ENCODE assay signal across 8 mouse cellular contexts in genomic region chr8:117256292-117256938, GRCm38 (mm10). TPM values are rescaled to one million over a fixed set of nuclear protein-coding genes. Genes with fewer than 3 reads are reported as not detected.
DNase-seq lines count a peak whose midpoint lies in the region; TF ChIP-seq lines count a peak whose summit lies in the region.

No protein-coding gene starts in this region.

- peak; percentile 46; the same call in 1 of the 2 replicates for TF ChIP-seq POLR2A in cortical plate, adult 2 months (IDR thresholded peaks at IDR 0.05; ENCODE audit: extremely low read depth, insufficient read depth, low read length)

- no peaks in the 10 kb centered on the region for H3K9me3 ChIP-seq in megakaryocyte, embryonic 14.5 days

- peak overlapping the region; percentile 99 for H3K4me3 ChIP-seq in cortical plate, adult 2 months (ENCODE audit: insufficient read depth, low read length)
- H3K4me3 ChIP-seq in megakaryocyte, embryonic 14.5 days (replicated peaks): peak overlapping the region; percentile 100

- peaks cover 4% of the 10 kb centered on the region for H3K4me1 ChIP-seq in cortical plate, adult 2 months (ENCODE audit: control insufficient read depth, insufficient read depth, low read length)
- H3K4me1 ChIP-seq in megakaryocyte, embryonic 14.5 days: peaks cover 77% of the 10 kb centered on the region

- peak; percentile 87 for DNase-seq in adipocyte (ENCODE audit: low spot score)
- DNase-seq in gastrocnemius, adult 8-10 months (ENCODE audit: low spot score in 2 of 2): peak; percentile 86 to 89
- peak; percentile 95 for DNase-seq in induced T-regulatory cell, adult 2 months (ENCODE audit: low read depth)
- DNase-seq in left cerebral cortex, adult 9 months (ENCODE audit: low spot score in 2 of 2): peak; percentile 83 to 92
- DNase-seq in right cerebral cortex, adult 2 months (ENCODE audit: low spot score in 2 of 2): peak; percentile 94 to 95
- DNase-seq in urinary bladder, postnatal 10 days (ENCODE audit: low spot score): peak; percentile 82

- H3K27me3 ChIP-seq in megakaryocyte, embryonic 14.5 days (replicated peaks): no peaks in the 10 kb centered on the region

- no peak for TF ChIP-seq CTCF in cortical plate, adult 2 months (IDR thresholded peaks at IDR 0.05; ENCODE audit: extremely low read depth, insufficient read depth, low read length)

- H3K27ac ChIP-seq in cortical plate, adult 2 months (ENCODE audit: insufficient read depth, low read length): no peak overlapping the region

- peaks cover 26% of the 10 kb centered on the region for H3K36me3 ChIP-seq in megakaryocyte, embryonic 14.5 days (replicated peaks; ENCODE audit: low read length)

RNA-seq across cellular contexts. Expression of gene Cmip, which starts 0.4 kb away (rescaled TPM):
- 128 and 134 TPM in 2 replicates for polyA plus RNA-seq in cortical plate, adult 2 months (2012; rRNA removed)
- 1 to 10 TPM; 3.8 to 7.3 (median 6.2) TPM for total RNA-seq in gastrocnemius, adult 8-10 months (2022)
- polyA plus RNA-seq in megakaryocyte, embryonic 14.5 days (2012; ENCODE audit: insufficient read depth, low replicate concordance): 92.3 and 120 TPM in 2 replicates
